Mouse (Mus musculus): ENCODE results near the gene Ncmap.

DNA sequence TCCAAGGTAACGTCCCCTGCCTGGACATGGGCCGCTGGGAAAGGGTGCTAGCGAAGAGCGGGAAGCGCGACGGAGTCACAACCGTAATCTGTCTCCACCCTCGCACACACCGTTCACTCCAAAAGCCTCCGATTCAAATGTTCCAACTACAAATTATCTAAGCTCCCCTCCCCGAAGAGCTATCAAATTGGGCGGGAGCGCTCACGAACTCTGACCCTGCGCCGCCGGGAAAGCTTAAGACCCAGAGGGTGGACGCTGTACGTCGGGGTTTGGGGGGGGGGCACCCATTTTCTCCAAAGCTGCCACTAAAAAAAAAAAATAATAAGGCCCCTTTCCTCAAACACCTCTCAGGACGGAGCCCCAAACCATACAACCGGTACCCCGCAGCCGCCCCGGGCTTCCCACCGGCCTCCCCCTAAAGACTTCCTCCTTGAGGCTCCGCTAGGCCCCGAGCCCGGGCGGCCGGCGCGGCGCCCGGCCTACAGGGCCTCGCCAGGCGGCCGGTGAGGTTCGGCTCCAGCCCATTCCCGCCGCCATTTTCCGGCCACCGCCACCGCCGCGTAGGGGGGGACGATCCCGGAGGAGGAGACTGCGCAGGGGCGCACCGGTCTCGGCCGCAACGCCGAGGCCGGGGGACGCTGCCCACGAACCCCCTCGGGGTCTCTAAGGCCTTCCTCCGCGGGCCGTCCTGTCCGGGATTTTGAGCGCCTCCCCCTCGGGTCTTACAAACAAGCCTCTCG, 45.5 kb downstream of the Ncmap start:
- TF ChIP-seq CTCF (IDR thresholded peaks at IDR 0.05; ENCODE audit: borderline replicate concordance, extremely low read depth, insufficient read depth, insufficient read length) (no peak), POLR2A (IDR thresholded peaks at IDR 0.05; ENCODE audit: borderline replicate concordance, extremely low read depth, insufficient read depth, insufficient read length, poor library complexity, severe bottlenecking) (no peak)
